Mouse (Mus musculus): ENCODE data around the gene 6430531B16Rik.

GRCm38 (mm10) chr7:139978278-139978892 is at the start of gene 6430531B16Rik:
- no peak for TF ChIP-seq CTCF (conservative IDR thresholded peaks at IDR 0.05; ENCODE audit: insufficient read depth, insufficient read length, low read depth, low read length)
- no peak for TF ChIP-seq POLR2A (IDR thresholded peaks at IDR 0.05; ENCODE audit: low read depth, low read length)

Measured in kidney, adult 2 months (tissue).